ENCODE assay signal across 9 mouse cellular contexts in genomic region chr5:142783142-142783540, GRCm38 (mm10). TPM values are rescaled to one million over a fixed set of nuclear protein-coding genes. Genes with fewer than 3 reads are reported as not detected.
DNase-seq lines count a peak whose midpoint lies in the region; ATAC-seq lines count a peak whose summit lies in the region.
"Had no signal": no experiment of that assay in that cellular context is flagged by ENCODE, and none has a peak within 500 bp of the region (broad histone marks: within the 10 kb centered on the region; RNA-seq: fewer than 3 reads in every experiment).

No protein-coding gene starts in this region.

- H3K4me3 ChIP-seq in kidney, embryonic 16.5 days (ENCODE audit: low read length): no peak overlapping the region

- 32% methylated on average over 7 of the region's 7 CpGs for WGBS in kidney, embryonic 16.5 days

- H3K4me2 ChIP-seq in kidney, embryonic 16.5 days (replicated peaks; ENCODE audit: low read depth, low read length): no peak overlapping the region

- peaks cover 26% of the 10 kb centered on the region for H3K36me3 ChIP-seq in kidney, embryonic 16.5 days (ENCODE audit: insufficient read depth, low read length)

- DNase-seq in adrenal gland, adult (ENCODE audit: inconsistent age in 2 of 2, low spot score in 1 of 2): peak; percentile 76 to 83
- DNase-seq in adrenal gland, adult 18-20 months (ENCODE audit: low spot score in 2 of 2): no peak
- DNase-seq in kidney, adult 8-10 months: no peak
- DNase-seq in heart, postnatal 4 days: peak; percentile 42
- peak; percentile 20 for DNase-seq in skeletal muscle tissue, adult 2 months (ENCODE audit: low read depth, low spot score)
- no peak for DNase-seq in urinary bladder, postnatal 10 days (ENCODE audit: low spot score)
- DNase-seq in left cerebral cortex, adult 11 months (ENCODE audit: low spot score): no peak
- DNase-seq: cerebellum, adult 2 months had no signal

- ATAC-seq in kidney, embryonic 16.5 days (ENCODE audit: low FRiP score, low TSS enrichment): peak; percentile 60

- no peak overlapping the region for H3K9ac ChIP-seq in kidney, embryonic 16.5 days (replicated peaks; ENCODE audit: low read length)

- no peaks in the 10 kb centered on the region for H3K9me3 ChIP-seq in kidney, embryonic 16.5 days (ENCODE audit: low read length)

- no peak overlapping the region for H3K27ac ChIP-seq in kidney, embryonic 16.5 days (ENCODE audit: low read length)

- H3K4me1 ChIP-seq in kidney, embryonic 16.5 days (ENCODE audit: insufficient read depth, low read length): peaks cover 8% of the 10 kb centered on the region

- no peaks in the 10 kb centered on the region for H3K27me3 ChIP-seq in kidney, embryonic 16.5 days (ENCODE audit: insufficient read depth, low read length)

RNA-seq across cellular contexts. Expression of gene Tnrc18, which starts 34.3 kb away (rescaled TPM):
- 10 to 100 TPM; 46.4 to 57.7 TPM for total RNA-seq in adrenal gland, adult 18-20 months (2021)
- 18.2 and 20.6 TPM in 2 replicates for polyA plus RNA-seq in kidney, embryonic 16.5 days (2015; fragmentation: Nextera tagmentation; extraction: Ambion mirVana)
- total RNA-seq in heart, postnatal 4 days (2021): 100 to 1,000 TPM; 113 TPM

Comparison
In these comparisons a context has a peak if more than half of its experiments do, and no peak if none do; other contexts are left out.
1. DNase-seq: peak in adrenal gland, adult (2 of 2), heart, postnatal 4 days (single experiment) and skeletal muscle tissue, adult 2 months (single experiment); none in adrenal gland, adult 18-20 months (0 of 2), kidney, adult 8-10 months (0 of 2), urinary bladder, postnatal 10 days (single experiment) and left cerebral cortex, adult 11 months (single experiment).